Mouse (Mus musculus): Measurements from ENCODE around the gene Dph5. TPM values are rescaled to one million over a fixed set of nuclear protein-coding genes. Genes with fewer than 3 reads are reported as not detected.

The Dph5 gene
- polyA plus RNA-seq, 1 experiment from 2014 or later: 21.8 TPM

GRCm38 (mm10) chr3:115953088-115953487 is 65.5 kb downstream of the Dph5 start:
- no peak for ATAC-seq
- no peaks in the 10 kb centered on the region for H3K27me3 ChIP-seq (ENCODE audit: control insufficient read depth, insufficient read depth, low read depth, low read length)
- H3K36me3 ChIP-seq (ENCODE audit: control insufficient read depth, insufficient read depth, low read length): peaks cover 16% of the 10 kb centered on the region; the same call in 1 of the 2 replicates
- H3K9me3 ChIP-seq (replicated peaks; ENCODE audit: control insufficient read depth, low read length, poor library complexity, severe bottlenecking): no peaks in the 10 kb centered on the region
- no peak overlapping the region for H3K27ac ChIP-seq (ENCODE audit: low read length)
- H3K4me3 ChIP-seq (ENCODE audit: low read depth, low read length): no peak overlapping the region
- H3K4me2 ChIP-seq (ENCODE audit: low read length): no peak overlapping the region
- H3K4me1 ChIP-seq (ENCODE audit: control insufficient read depth, insufficient read depth, low read length): no peaks in the 10 kb centered on the region
- no peak overlapping the region for H3K9ac ChIP-seq (ENCODE audit: low read depth, low read length)
- 59% methylated on average over 3 of the region's 3 CpGs for WGBS

DNA sequence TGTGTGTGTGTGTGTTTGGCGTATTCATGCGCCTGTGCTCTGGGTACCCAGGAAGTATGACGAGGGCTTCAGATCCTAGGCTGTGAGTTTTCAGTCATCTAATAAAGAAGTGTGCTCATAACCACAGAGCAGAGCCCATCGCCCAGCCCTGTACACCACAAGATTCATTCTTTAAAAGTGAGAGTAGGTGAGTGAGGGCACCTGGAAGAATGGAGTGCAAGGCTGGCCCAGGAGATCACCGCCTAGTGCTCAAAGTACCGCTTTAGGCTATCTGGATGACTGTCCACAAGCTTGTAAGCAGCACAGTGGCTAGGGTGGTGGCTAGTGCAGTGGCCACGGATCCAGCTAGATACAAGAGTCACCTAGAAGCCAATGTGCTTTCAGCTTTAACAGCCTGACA is 69.6 kb downstream of the Dph5 start:
- Histone ChIP-seq H3K4me1 (ENCODE audit: control insufficient read depth, insufficient read depth, low read length) (no peaks in the 10 kb centered on the region), H3K4me3 (ENCODE audit: low read depth, low read length) (no peak overlapping the region), H3K9ac (ENCODE audit: low read depth, low read length) (no peak overlapping the region), H3K4me2 (ENCODE audit: low read length) (no peak overlapping the region), H3K27ac (ENCODE audit: low read length) (no peak overlapping the region), H3K9me3 (replicated peaks; ENCODE audit: control insufficient read depth, low read length, poor library complexity, severe bottlenecking) (no peaks in the 10 kb centered on the region), H3K27me3 (ENCODE audit: control insufficient read depth, insufficient read depth, low read depth, low read length) (no peaks in the 10 kb centered on the region), H3K36me3 (ENCODE audit: control insufficient read depth, insufficient read depth, low read length) (peaks cover 19% of the 10 kb centered on the region; the same call in 1 of the 2 replicates)
- WGBS: 98% methylated on average over 7 of the region's 7 CpGs
- no peak for ATAC-seq

GRCm38 (mm10) chr3:115961311-115962027 is 73.8 kb downstream of the Dph5 start:
- Histone ChIP-seq H3K9me3 (replicated peaks; ENCODE audit: control insufficient read depth, low read length, poor library complexity, severe bottlenecking) (no peaks in the 10 kb centered on the region), H3K36me3 (ENCODE audit: control insufficient read depth, insufficient read depth, low read length) (peaks cover 11% of the 10 kb centered on the region; the same call in 1 of the 2 replicates), H3K9ac (ENCODE audit: low read depth, low read length) (no peak overlapping the region), H3K4me3 (ENCODE audit: low read depth, low read length) (no peak overlapping the region), H3K27ac (ENCODE audit: low read length) (no peak overlapping the region), H3K27me3 (ENCODE audit: control insufficient read depth, insufficient read depth, low read depth, low read length) (no peaks in the 10 kb centered on the region), H3K4me2 (ENCODE audit: low read length) (no peak overlapping the region), H3K4me1 (ENCODE audit: control insufficient read depth, insufficient read depth, low read length) (no peaks in the 10 kb centered on the region)
- WGBS: 86% methylated on average over 11 of the region's 11 CpGs
- ATAC-seq: no peak

GRCm38 (mm10) chr3:115962028-115962415 is 74.4 kb downstream of the Dph5 start:
- H3K27ac ChIP-seq (ENCODE audit: low read length): no peak overlapping the region
- no peaks in the 10 kb centered on the region for H3K9me3 ChIP-seq (replicated peaks; ENCODE audit: control insufficient read depth, low read length, poor library complexity, severe bottlenecking)
- ATAC-seq: no peak
- no peak overlapping the region for H3K4me2 ChIP-seq (ENCODE audit: low read length)
- peaks cover 11% of the 10 kb centered on the region; the same call in 1 of the 2 replicates for H3K36me3 ChIP-seq (ENCODE audit: control insufficient read depth, insufficient read depth, low read length)
- no peaks in the 10 kb centered on the region for H3K27me3 ChIP-seq (ENCODE audit: control insufficient read depth, insufficient read depth, low read depth, low read length)
- no peak overlapping the region for H3K9ac ChIP-seq (ENCODE audit: low read depth, low read length)
- H3K4me3 ChIP-seq (ENCODE audit: low read depth, low read length): no peak overlapping the region
- H3K4me1 ChIP-seq (ENCODE audit: control insufficient read depth, insufficient read depth, low read length): no peaks in the 10 kb centered on the region
- 63% methylated on average over 4 of the region's 4 CpGs for WGBS

DNA sequence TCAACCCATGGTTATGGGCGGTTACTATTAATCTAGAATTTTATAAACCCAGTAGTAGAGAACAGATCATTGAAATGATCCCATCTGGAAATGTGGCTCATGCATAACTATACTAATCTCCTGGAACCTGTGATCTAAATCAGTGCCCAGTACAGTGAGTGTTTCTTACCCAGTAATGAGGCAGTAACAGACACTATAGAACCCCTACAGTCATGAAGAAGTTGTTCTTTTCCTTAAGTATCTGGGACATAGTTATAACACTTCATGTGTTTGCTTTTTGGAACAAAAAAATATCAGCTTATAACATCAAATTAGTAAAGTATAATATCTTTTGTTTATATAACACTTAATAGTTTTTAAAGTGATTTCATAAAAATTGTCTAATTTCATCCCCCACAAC is 76.0 kb downstream of the Dph5 start:
- no peak overlapping the region for H3K27ac ChIP-seq (ENCODE audit: low read length)
- no peak for ATAC-seq
- WGBS: 100% methylated on average over 1 of the region's 1 CpGs
- no peak overlapping the region for H3K4me3 ChIP-seq (ENCODE audit: low read depth, low read length)
- no peak overlapping the region for H3K9ac ChIP-seq (ENCODE audit: low read depth, low read length)
- H3K36me3 ChIP-seq (ENCODE audit: control insufficient read depth, insufficient read depth, low read length): peaks cover 1% of the 10 kb centered on the region; the same call in 1 of the 2 replicates
- no peaks in the 10 kb centered on the region for H3K9me3 ChIP-seq (replicated peaks; ENCODE audit: control insufficient read depth, low read length, poor library complexity, severe bottlenecking)
- no peaks in the 10 kb centered on the region for H3K27me3 ChIP-seq (ENCODE audit: control insufficient read depth, insufficient read depth, low read depth, low read length)
- H3K4me1 ChIP-seq (ENCODE audit: control insufficient read depth, insufficient read depth, low read length): no peaks in the 10 kb centered on the region
- H3K4me2 ChIP-seq (ENCODE audit: low read length): no peak overlapping the region

GRCm38 (mm10) chr3:115964071-115964470 is 76.4 kb downstream of the Dph5 start:
- Histone ChIP-seq H3K36me3 (ENCODE audit: control insufficient read depth, insufficient read depth, low read length) (no peaks in the 10 kb centered on the region), H3K27me3 (ENCODE audit: control insufficient read depth, insufficient read depth, low read depth, low read length) (no peaks in the 10 kb centered on the region), H3K4me1 (ENCODE audit: control insufficient read depth, insufficient read depth, low read length) (no peaks in the 10 kb centered on the region), H3K4me3 (ENCODE audit: low read depth, low read length) (no peak overlapping the region), H3K9me3 (replicated peaks; ENCODE audit: control insufficient read depth, low read length, poor library complexity, severe bottlenecking) (no peaks in the 10 kb centered on the region), H3K4me2 (ENCODE audit: low read length) (no peak overlapping the region), H3K9ac (ENCODE audit: low read depth, low read length) (no peak overlapping the region), H3K27ac (ENCODE audit: low read length) (no peak overlapping the region)
- no peak for ATAC-seq
- 71% methylated on average over 5 of the region's 5 CpGs for WGBS

DNA sequence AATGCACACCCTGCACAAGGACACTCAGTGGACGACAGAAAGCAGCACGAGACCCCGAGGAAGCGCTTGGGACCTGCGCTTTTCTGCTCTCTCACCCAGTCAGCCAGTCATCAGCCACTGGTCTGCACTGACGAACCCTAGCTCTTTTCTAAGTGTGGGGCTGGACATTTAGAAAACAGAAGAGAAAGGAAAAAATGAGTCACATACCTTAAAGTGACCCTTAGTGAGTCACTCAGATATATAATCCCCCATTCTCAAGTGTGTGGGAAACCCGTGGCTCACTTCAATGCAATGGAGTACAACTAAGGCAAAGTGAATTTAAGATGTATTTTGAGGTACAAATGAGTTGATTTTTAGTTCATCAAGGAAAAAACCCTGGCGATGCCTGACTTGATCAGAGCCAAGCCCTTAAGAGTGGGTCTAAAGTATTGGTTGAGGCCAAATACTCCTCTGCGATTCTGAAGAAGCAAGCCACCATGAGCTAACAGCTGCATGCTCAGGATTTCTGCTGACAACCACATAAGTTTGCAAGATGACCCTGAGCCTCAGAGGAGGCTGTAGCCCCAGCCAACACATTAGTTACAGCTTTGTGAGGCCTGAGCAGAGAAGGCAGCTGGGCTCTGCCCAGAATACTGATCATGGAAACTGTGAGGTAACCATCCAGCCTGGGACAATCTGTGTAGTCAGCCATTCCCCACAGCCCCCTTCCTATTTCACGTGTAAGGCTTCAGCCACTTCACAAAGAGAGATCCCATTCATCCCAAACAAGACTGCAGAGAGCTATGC is 81.3 kb downstream of the Dph5 start:
- Histone ChIP-seq H3K4me1 (ENCODE audit: control insufficient read depth, insufficient read depth, low read length) (no peaks in the 10 kb centered on the region), H3K9ac (ENCODE audit: low read depth, low read length) (no peak overlapping the region), H3K36me3 (ENCODE audit: control insufficient read depth, insufficient read depth, low read length) (0 out of 2 replicates have a peak, but pooled peaks cover 1% of the 10 kb centered on the region), H3K4me2 (ENCODE audit: low read length) (no peak overlapping the region), H3K27ac (ENCODE audit: low read length) (no peak overlapping the region), H3K9me3 (replicated peaks; ENCODE audit: control insufficient read depth, low read length, poor library complexity, severe bottlenecking) (no peaks in the 10 kb centered on the region), H3K27me3 (ENCODE audit: control insufficient read depth, insufficient read depth, low read depth, low read length) (no peaks in the 10 kb centered on the region), H3K4me3 (ENCODE audit: low read depth, low read length) (no peak overlapping the region)
- ATAC-seq: peak; percentile 89
- WGBS: 85% methylated on average over 10 of the region's 10 CpGs

DNA sequence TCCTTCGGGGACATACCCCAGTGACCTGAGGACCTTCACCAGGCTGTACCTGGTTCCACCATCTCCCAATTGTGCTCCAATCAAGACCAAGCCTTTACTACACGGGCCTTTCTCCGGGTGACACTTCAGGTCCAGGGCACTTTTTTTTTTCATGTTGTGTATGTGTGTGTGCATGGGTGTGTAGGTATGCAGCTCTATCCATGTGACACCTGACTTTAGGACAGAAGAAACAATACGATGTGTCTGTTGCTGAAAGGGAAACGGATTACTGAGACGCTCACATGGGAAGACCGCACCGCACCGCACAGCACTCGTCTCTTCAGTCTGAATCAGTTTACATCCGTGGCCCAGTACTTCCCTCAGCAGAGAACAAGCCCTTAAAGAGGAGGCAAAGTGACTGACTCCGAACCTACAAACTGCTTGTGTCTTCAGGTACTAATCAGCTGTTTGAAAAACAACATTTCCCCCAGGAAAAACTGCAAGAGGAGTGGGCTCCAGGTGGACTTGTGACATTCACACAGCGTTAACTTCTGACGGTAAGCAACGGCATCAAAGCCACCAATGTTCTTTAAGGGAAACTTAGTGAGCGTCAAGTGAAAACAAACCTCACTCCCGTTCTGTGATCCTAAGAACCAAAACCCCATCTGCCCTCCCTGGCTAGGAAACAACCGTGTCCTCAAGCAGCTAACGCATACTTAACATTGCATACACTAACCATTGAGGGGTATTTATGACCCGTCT is 83.6 kb downstream of the Dph5 start:
- Histone ChIP-seq H3K4me3 (ENCODE audit: low read depth, low read length) (no peak overlapping the region), H3K36me3 (ENCODE audit: control insufficient read depth, insufficient read depth, low read length) (0 out of 2 replicates have a peak, but pooled peaks cover 2% of the 10 kb centered on the region), H3K9me3 (replicated peaks; ENCODE audit: control insufficient read depth, low read length, poor library complexity, severe bottlenecking) (no peaks in the 10 kb centered on the region), H3K4me2 (ENCODE audit: low read length) (no peak overlapping the region), H3K9ac (ENCODE audit: low read depth, low read length) (no peak overlapping the region), H3K27ac (ENCODE audit: low read length) (no peak overlapping the region), H3K4me1 (ENCODE audit: control insufficient read depth, insufficient read depth, low read length) (no peaks in the 10 kb centered on the region), H3K27me3 (ENCODE audit: control insufficient read depth, insufficient read depth, low read depth, low read length) (no peaks in the 10 kb centered on the region)
- WGBS: 92% methylated on average over 20 of the region's 20 CpGs
- no peak for ATAC-seq

All from midbrain, embryonic 16.5 days (tissue).